Mouse (Mus musculus): ENCODE results near the gene Usp18.
A peak's percentile ranks its signal among the peaks of the same experiment; 100 is the strongest.

Usp18 gene

GRCm38 (mm10) chr6:121226043-121226442 lies 19.7 kb upstream of the Usp18 start:
- DNase-seq = no peak

GRCm38 (mm10) chr6:121226744-121227143 lies 19.0 kb upstream of the Usp18 start:
- DNase-seq = no peak

GRCm38 (mm10) chr6:121228421-121228820 lies 17.3 kb upstream of the Usp18 start:
- no peak for DNase-seq

GRCm38 (mm10) chr6:121232652-121233051 lies 13.1 kb upstream of the Usp18 start:
- DNase-seq = no peak

GRCm38 (mm10) chr6:121236386-121236785 lies 9.3 kb upstream of the Usp18 start:
- DNase-seq = no peak

GRCm38 (mm10) chr6:121238209-121238608 lies 7.5 kb upstream of the Usp18 start:
- no peak for DNase-seq

GRCm38 (mm10) chr6:121241780-121242179 lies 3.9 kb upstream of the Usp18 start:
- no peak for DNase-seq

GRCm38 (mm10) chr6:121243161-121243560 lies 2.5 kb upstream of the Usp18 start:
- no peak for DNase-seq

- no peak for DNase-seq
Measured at GRCm38 (mm10) chr6:121246037-121246361, 293 bp downstream of the Usp18 start.

- no peak for DNase-seq
Measured at GRCm38 (mm10) chr6:121250406-121250805, 4.7 kb downstream of the Usp18 start.

- DNase-seq = no peak
Measured at GRCm38 (mm10) chr6:121251256-121251655, 5.5 kb downstream of the Usp18 start.

GRCm38 (mm10) chr6:121260548-121260947 lies 14.8 kb downstream of the Usp18 start:
- peak; percentile 65 for DNase-seq

- no peak for DNase-seq
Measured at GRCm38 (mm10) chr6:121261233-121261632, 15.5 kb downstream of the Usp18 start.

GRCm38 (mm10) chr6:121262004-121262403 lies 16.3 kb downstream of the Usp18 start:
- DNase-seq = no peak

- no peak for DNase-seq
Measured at GRCm38 (mm10) chr6:121262496-121262895, 16.8 kb downstream of the Usp18 start.

- no peak for DNase-seq
Measured at GRCm38 (mm10) chr6:121270156-121270555, 24.4 kb downstream of the Usp18 start.

- no peak for DNase-seq
Measured at GRCm38 (mm10) chr6:121271707-121272074, 26.0 kb downstream of the Usp18 start.

GRCm38 (mm10) chr6:121272075-121272800 lies 26.5 kb downstream of the Usp18 start:
- peak; percentile 61 for DNase-seq

- no peak for DNase-seq
Measured at GRCm38 (mm10) chr6:121274356-121274755, 28.6 kb downstream of the Usp18 start.

- no peak for DNase-seq
Measured at GRCm38 (mm10) chr6:121284132-121284531, 38.4 kb downstream of the Usp18 start.

- DNase-seq = no peak
Measured at GRCm38 (mm10) chr6:121299317-121299716, 53.6 kb downstream of the Usp18 start.

- no peak for DNase-seq
Measured at GRCm38 (mm10) chr6:121299954-121300353, 54.2 kb downstream of the Usp18 start, which contains the start of gene Slc6a13. Slc6a13 (plus strand) TSS chr6:121300227.

GRCm38 (mm10) chr6:121300504-121300903 lies 54.8 kb downstream of the Usp18 start:
- no peak for DNase-seq

- no peak for DNase-seq
Measured at GRCm38 (mm10) chr6:121303466-121304220, 57.9 kb downstream of the Usp18 start.

- no peak for DNase-seq
Measured at GRCm38 (mm10) chr6:121304630-121305029, 58.9 kb downstream of the Usp18 start.

All from cerebellum, adult 8-10 months (tissue).